Mouse (Mus musculus): ENCODE data around the gene Enpp7. TPM values are rescaled to one million over a fixed set of nuclear protein-coding genes. Genes with fewer than 3 reads are reported as not detected.
A peak's percentile ranks its signal among the peaks of the same experiment; 100 is the strongest.

The Enpp7 gene
- polyA plus RNA-seq, 1 experiment from 2014 or later = not detected

DNA sequence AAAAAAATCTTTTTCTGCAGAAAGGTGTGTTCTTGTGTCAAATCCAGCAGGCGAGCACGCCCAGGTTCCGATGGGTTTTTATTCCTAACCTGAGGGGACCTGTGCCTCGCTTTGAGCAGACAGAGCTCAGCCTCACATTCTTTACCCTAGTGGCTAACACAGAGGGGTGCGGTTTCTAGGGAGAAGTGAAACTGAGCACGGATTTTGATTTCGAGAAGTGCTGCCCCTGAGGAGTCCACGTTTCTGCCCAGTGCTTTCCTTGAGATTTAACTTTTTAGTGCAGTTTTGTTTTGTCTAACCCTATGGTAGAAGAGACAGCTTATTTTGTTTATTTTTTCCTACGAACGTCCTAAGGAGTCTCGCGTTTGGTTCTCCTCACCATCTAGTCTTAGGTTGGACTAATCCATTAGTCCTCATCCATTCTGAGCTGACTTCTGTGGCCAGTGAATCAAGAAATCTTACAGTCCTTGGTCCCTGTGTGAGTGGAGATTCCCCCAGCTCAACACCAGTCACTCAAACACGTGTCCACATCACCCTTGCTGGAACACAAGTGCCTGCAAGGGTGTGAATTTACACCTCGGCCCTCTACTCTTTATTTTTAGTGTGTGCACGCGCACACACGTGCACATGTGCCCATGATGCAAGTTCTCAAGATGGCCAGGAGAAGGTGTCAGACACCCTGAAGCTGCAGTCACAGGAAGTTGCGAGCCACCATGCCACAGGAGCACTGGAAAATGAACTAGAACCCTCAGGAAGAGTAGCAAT is 6.8 kb upstream of the Enpp7 start:
- Histone ChIP-seq H3K4me1 (replicated peaks; ENCODE audit: control insufficient read depth, insufficient read depth, low read length) (no peaks in the 10 kb centered on the region), H3K4me3 (ENCODE audit: low read depth, low read length) (no peak overlapping the region), H3K9ac (ENCODE audit: low read depth, low read length) (no peak overlapping the region), H3K27me3 (replicated peaks; ENCODE audit: control insufficient read depth, insufficient read depth, low read length) (peaks cover 11% of the 10 kb centered on the region; the same call in 1 of the 2 replicates), H3K27ac (ENCODE audit: low read depth, low read length) (no peak overlapping the region), H3K9me3 (ENCODE audit: control insufficient read depth, low read length) (no peaks in the 10 kb centered on the region), H3K36me3 (ENCODE audit: control insufficient read depth, insufficient read depth, low read length) (no peaks in the 10 kb centered on the region), H3K4me2 (no peak overlapping the region)
- 62% methylated on average over 18 of the region's 18 CpGs for WGBS
- no peak for ATAC-seq (replicated peaks; ENCODE audit: low FRiP score)
- DNase-seq (ENCODE audit: low spot score) = no peak

DNA sequence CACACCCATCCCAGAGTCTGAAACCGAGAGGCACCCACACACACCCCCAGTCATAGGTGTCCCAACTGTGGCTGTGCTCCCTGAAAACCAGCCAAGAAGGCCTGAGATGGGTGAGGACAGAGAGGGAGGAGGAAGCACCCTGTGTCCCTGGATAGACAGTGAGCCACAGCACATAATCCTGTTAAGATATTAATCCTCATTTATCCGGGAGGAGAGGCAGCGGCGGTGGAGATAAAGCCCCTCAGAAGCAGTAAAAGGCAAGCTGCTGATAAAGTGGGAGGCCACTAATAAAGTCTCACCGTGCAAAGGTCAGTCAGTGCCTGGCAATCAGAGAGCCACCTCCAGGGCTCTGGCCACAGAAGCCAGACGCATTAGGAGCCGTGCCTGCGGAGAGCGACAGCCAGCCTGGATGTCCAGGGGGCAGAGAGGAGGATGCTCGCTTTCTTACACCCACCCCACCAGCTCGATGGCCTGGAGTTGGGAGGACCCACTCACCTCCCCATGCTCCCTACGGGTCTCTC is 5.3 kb upstream of the Enpp7 start:
- H3K4me1 ChIP-seq (replicated peaks; ENCODE audit: control insufficient read depth, insufficient read depth, low read length) = no peaks in the 10 kb centered on the region
- no peaks in the 10 kb centered on the region for H3K9me3 ChIP-seq (ENCODE audit: control insufficient read depth, low read length)
- no peak overlapping the region for H3K4me2 ChIP-seq
- ATAC-seq (replicated peaks; ENCODE audit: low FRiP score) (no peak), DNase-seq (ENCODE audit: low spot score) (no peak)
- H3K36me3 ChIP-seq (ENCODE audit: control insufficient read depth, insufficient read depth, low read length) = no peaks in the 10 kb centered on the region
- H3K4me3 ChIP-seq (ENCODE audit: low read depth, low read length) = no peak overlapping the region
- H3K27ac ChIP-seq (ENCODE audit: low read depth, low read length) = no peak overlapping the region
- H3K27me3 ChIP-seq (replicated peaks; ENCODE audit: control insufficient read depth, insufficient read depth, low read length) = peaks cover 8% of the 10 kb centered on the region; the same call in 1 of the 2 replicates
- WGBS = 45% methylated on average over 12 of the region's 12 CpGs
- no peak overlapping the region for H3K9ac ChIP-seq (ENCODE audit: low read depth, low read length)

DNA sequence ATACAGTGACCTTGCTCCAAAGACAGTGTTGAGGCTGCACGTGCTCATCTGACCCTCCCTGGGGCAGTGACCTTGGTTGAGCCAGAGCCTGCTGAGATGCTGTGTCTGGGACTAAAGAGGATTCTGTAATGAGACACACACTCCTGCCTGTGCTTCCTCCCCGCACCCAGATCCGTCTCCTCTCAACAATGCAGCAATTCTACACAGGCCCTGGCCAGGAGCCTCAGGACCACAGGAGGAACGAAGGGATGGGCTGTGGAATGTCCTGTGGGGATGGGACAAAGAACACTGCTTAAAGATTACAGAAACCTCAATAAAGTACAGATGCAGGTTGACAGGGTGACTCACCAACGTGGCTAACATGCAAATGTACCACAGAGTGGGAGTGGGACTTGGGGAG is 2.4 kb upstream of the Enpp7 start:
- no peaks in the 10 kb centered on the region for H3K36me3 ChIP-seq (ENCODE audit: control insufficient read depth, insufficient read depth, low read length)
- H3K4me1 ChIP-seq (replicated peaks; ENCODE audit: control insufficient read depth, insufficient read depth, low read length) = no peaks in the 10 kb centered on the region
- DNase-seq (ENCODE audit: low spot score) (no peak), ATAC-seq (replicated peaks; ENCODE audit: low FRiP score) (no peak)
- H3K27me3 ChIP-seq (replicated peaks; ENCODE audit: control insufficient read depth, insufficient read depth, low read length) = peaks cover 3% of the 10 kb centered on the region; the same call in 1 of the 2 replicates
- H3K4me3 ChIP-seq (ENCODE audit: low read depth, low read length) = no peak overlapping the region
- 63% methylated on average over 5 of the region's 5 CpGs for WGBS
- H3K4me2 ChIP-seq = no peak overlapping the region
- H3K9me3 ChIP-seq (ENCODE audit: control insufficient read depth, low read length) = no peaks in the 10 kb centered on the region
- no peak overlapping the region for H3K27ac ChIP-seq (ENCODE audit: low read depth, low read length)
- H3K9ac ChIP-seq (ENCODE audit: low read depth, low read length) = no peak overlapping the region

- no peaks in the 10 kb centered on the region for H3K36me3 ChIP-seq (ENCODE audit: control insufficient read depth, insufficient read depth, low read length)
- H3K27me3 ChIP-seq (replicated peaks; ENCODE audit: control insufficient read depth, insufficient read depth, low read length) = no peaks in the 10 kb centered on the region; the same call in none of the 2 replicates
- DNase-seq (ENCODE audit: low spot score) (no peak), ATAC-seq (replicated peaks; ENCODE audit: low FRiP score) (no peak)
- H3K4me2 ChIP-seq = no peak overlapping the region
- no peak overlapping the region for H3K9ac ChIP-seq (ENCODE audit: low read depth, low read length)
- no peak overlapping the region for H3K4me3 ChIP-seq (ENCODE audit: low read depth, low read length)
- 35% methylated on average over 3 of the region's 3 CpGs for WGBS
- no peaks in the 10 kb centered on the region for H3K4me1 ChIP-seq (replicated peaks; ENCODE audit: control insufficient read depth, insufficient read depth, low read length)
- no peak overlapping the region for H3K27ac ChIP-seq (ENCODE audit: low read depth, low read length)
- H3K9me3 ChIP-seq (ENCODE audit: control insufficient read depth, low read length) = no peaks in the 10 kb centered on the region
These were observed 4.8 kb downstream of the Enpp7 start for GRCm38 (mm10) chr11:118992781-118993180.

DNA sequence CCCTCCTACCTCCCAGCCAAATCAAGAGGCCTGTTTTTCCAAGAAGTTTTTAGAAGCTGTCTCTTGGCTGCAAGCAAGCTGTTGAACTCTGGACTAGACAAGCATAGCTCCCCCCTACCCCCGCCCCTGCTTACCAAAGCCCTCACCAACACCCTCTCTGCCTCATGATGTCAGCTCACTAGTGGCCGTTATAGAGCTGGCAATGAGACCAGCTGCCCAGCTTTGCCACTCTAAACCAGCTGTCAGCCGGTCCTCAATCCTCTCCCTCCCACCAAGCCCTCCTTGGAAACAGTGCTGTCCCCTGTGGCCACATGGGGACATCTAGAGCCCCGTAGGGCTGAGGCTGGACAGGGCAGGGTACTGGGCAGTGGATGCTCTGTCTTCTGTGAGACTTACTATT is 7.5 kb downstream of the Enpp7 start:
- Histone ChIP-seq H3K9ac (ENCODE audit: low read depth, low read length) (no peak overlapping the region), H3K27ac (ENCODE audit: low read depth, low read length) (no peak overlapping the region), H3K9me3 (ENCODE audit: control insufficient read depth, low read length) (no peaks in the 10 kb centered on the region), H3K36me3 (ENCODE audit: control insufficient read depth, insufficient read depth, low read length) (no peaks in the 10 kb centered on the region), H3K4me2 (no peak overlapping the region), H3K4me1 (replicated peaks; ENCODE audit: control insufficient read depth, insufficient read depth, low read length) (no peaks in the 10 kb centered on the region), H3K4me3 (ENCODE audit: low read depth, low read length) (no peak overlapping the region), H3K27me3 (replicated peaks; ENCODE audit: control insufficient read depth, insufficient read depth, low read length) (peaks cover 20% of the 10 kb centered on the region)
- ATAC-seq (replicated peaks; ENCODE audit: low FRiP score) (no peak), DNase-seq (ENCODE audit: low spot score) (no peak)
- 39% methylated on average over 4 of the region's 4 CpGs for whole genome bisulfite sequencing

DNA sequence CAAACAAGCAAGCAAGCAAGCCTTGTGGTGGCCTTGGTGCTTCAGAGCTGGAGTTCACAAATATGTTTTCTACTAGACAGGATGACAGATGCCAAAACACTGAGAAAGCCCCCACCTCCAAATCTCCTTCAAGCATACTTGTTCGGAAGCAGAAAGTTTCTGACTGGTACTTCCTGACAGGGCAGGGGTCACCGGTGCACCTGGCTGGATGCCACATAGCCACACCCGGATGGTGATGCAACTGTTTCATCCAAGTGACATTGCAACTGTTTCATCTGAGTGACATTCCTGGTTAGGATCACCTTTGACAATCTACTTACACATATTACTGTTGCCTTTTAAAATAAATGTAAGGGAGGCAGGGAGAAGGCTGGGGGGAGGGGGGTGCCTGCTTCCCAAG is 9.2 kb downstream of the Enpp7 start:
- H3K9ac ChIP-seq (ENCODE audit: low read depth, low read length) = no peak overlapping the region
- H3K9me3 ChIP-seq (ENCODE audit: control insufficient read depth, low read length) = no peaks in the 10 kb centered on the region
- ATAC-seq (replicated peaks; ENCODE audit: low FRiP score) (no peak), DNase-seq (ENCODE audit: low spot score) (no peak)
- no peaks in the 10 kb centered on the region for H3K36me3 ChIP-seq (ENCODE audit: control insufficient read depth, insufficient read depth, low read length)
- no peak overlapping the region for H3K4me3 ChIP-seq (ENCODE audit: low read depth, low read length)
- no peaks in the 10 kb centered on the region for H3K4me1 ChIP-seq (replicated peaks; ENCODE audit: control insufficient read depth, insufficient read depth, low read length)
- H3K27ac ChIP-seq (ENCODE audit: low read depth, low read length) = no peak overlapping the region
- 73% methylated on average over 3 of the region's 3 CpGs for WGBS
- no peak overlapping the region for H3K4me2 ChIP-seq
- H3K27me3 ChIP-seq (replicated peaks; ENCODE audit: control insufficient read depth, insufficient read depth, low read length) = peaks cover 22% of the 10 kb centered on the region

DNA sequence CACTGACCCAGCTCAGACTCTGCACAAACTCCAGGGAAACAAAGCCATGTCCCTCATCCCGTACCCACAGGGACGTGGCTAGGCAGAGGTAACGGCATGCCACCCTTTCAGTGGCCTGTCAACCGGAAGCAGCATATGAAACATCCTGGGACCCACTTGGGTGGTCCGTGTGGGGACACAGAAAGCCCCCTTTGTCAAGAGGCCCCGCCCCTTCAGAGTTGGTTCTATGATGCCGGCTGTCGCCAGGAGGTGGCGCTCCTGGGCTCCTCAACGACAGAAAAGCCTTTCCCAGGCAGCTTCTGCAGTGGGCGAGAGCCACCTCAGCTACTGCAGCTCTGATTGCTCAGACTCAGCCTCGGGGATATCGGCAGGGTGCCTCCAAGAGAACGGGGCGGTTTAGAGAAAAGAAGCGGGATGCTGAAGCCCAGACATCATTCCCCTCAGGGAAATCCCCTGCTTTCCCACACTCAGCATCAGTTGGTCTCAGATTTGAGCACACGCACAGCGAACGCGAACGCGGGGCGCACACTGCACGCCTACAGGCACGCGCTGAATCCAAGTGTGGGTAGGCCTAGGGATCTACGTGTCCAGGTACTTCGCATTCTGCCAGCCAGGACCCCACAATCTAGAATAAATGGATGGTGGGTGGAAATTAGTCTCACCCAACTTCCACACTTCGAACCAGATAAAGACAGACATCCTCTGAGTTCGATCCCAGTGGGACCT is 10.7 kb downstream of the Enpp7 start:
- H3K4me1 ChIP-seq (replicated peaks; ENCODE audit: control insufficient read depth, insufficient read depth, low read length) = no peaks in the 10 kb centered on the region
- H3K4me2 ChIP-seq = no peak overlapping the region
- H3K27me3 ChIP-seq (replicated peaks; ENCODE audit: control insufficient read depth, insufficient read depth, low read length) = peaks cover 22% of the 10 kb centered on the region
- H3K36me3 ChIP-seq (ENCODE audit: control insufficient read depth, insufficient read depth, low read length) = no peaks in the 10 kb centered on the region
- no peaks in the 10 kb centered on the region for H3K9me3 ChIP-seq (ENCODE audit: control insufficient read depth, low read length)
- no peak overlapping the region for H3K27ac ChIP-seq (ENCODE audit: low read depth, low read length)
- no peak overlapping the region for H3K9ac ChIP-seq (ENCODE audit: low read depth, low read length)
- no peak overlapping the region for H3K4me3 ChIP-seq (ENCODE audit: low read depth, low read length)
- WGBS = 14% methylated on average over 30 of the region's 30 CpGs
- ATAC-seq (replicated peaks; ENCODE audit: low FRiP score) (no peak), DNase-seq (ENCODE audit: low spot score) (peak; percentile 58)

DNA sequence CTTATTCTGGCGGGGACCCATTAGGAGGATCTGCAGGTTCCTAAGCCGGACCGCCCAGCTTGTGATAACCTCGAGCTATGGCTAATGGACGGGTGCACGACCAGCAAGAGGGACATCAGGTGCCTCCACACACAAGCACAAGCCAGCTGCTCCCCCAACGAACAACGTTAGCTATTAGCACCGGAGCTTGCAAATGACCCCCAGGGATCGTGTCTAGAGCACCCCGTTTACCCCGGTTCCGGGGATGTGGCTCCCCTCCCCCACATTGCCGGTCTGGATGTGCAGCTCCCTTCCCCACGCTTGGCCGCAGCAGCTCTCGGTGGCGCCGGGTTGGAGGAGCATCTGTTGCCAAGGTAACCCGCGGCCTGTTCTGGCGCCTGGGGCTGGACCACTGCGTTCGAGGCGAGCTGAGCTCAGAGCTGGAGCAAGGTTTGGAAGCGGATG is 11.4 kb downstream of the Enpp7 start:
- Histone ChIP-seq H3K27me3 (replicated peaks; ENCODE audit: control insufficient read depth, insufficient read depth, low read length) (peaks cover 22% of the 10 kb centered on the region), H3K36me3 (ENCODE audit: control insufficient read depth, insufficient read depth, low read length) (no peaks in the 10 kb centered on the region), H3K4me3 (ENCODE audit: low read depth, low read length) (no peak overlapping the region), H3K4me2 (no peak overlapping the region; the same call in 1 of the 2 replicates), H3K4me1 (replicated peaks; ENCODE audit: control insufficient read depth, insufficient read depth, low read length) (no peaks in the 10 kb centered on the region), H3K27ac (ENCODE audit: low read depth, low read length) (no peak overlapping the region), H3K9me3 (ENCODE audit: control insufficient read depth, low read length) (no peaks in the 10 kb centered on the region), H3K9ac (ENCODE audit: low read depth, low read length) (no peak overlapping the region)
- no peak for DNase-seq (ENCODE audit: low spot score)
- WGBS = 11% methylated on average over 26 of the region's 26 CpGs
- no peak for ATAC-seq (replicated peaks; ENCODE audit: low FRiP score)

Data from liver, embryonic 11.5 days (tissue).